Mouse (Mus musculus): ENCODE measurements at regions not wholly inside any gene's neighbourhood (a gene's known extent, or its start where the extent isn't known, plus 50 kb on each side); places are given as distances from the start of the nearest gene placed in this dataset.
A peak's percentile ranks its signal among the peaks of the same experiment; 100 is the strongest.

DNA sequence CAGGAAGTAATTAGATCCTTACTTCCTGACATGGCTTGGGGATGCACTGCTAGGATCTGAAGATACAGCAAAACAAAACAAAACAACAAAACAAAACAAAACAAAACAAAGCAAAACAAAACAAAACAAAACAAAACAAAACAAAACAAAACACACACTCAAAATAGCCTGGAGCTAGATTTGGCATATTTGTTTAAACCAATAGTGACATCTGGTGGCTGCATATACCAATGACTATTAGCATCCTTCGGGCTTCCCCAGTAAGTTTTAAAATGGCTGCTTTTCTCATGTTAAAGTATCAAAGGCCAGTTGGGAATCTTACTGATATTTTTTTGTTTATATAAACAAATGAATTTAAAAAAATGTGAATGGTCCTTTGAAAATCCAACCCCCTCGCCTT is 52.9 kb upstream of the Ica1 start:
- no peaks in the 10 kb centered on the region for H3K9me3 ChIP-seq (replicated peaks)
- H3K4me1 ChIP-seq (ENCODE audit: insufficient read depth, low read depth, low read length): no peaks in the 10 kb centered on the region
- no peak overlapping the region for H3K4me3 ChIP-seq (ENCODE audit: low read depth, low read length)
- ATAC-seq (ENCODE audit: extremely low read depth, insufficient number of reproducible peaks, low FRiP score, poor library complexity, severe bottlenecking): peak; percentile 45
- no peak for TF ChIP-seq POLR2AphosphoS5 (IDR thresholded peaks at IDR 0.05; ENCODE audit: insufficient replicate concordance, low read depth, low read length)
- peaks cover 4% of the 10 kb centered on the region; the same call in 1 of the 2 replicates for H3K27me3 ChIP-seq (ENCODE audit: insufficient read depth, low read length)
- no peaks in the 10 kb centered on the region for H3K36me3 ChIP-seq (replicated peaks)
- DNase-seq (ENCODE audit: low spot score): peak; percentile 43

GRCm38 (mm10) chr6:8832924-8833323 is 54.6 kb upstream of the Ica1 start:
- ATAC-seq (ENCODE audit: extremely low read depth, insufficient number of reproducible peaks, low FRiP score, poor library complexity, severe bottlenecking) (no peak), DNase-seq (ENCODE audit: low spot score) (no peak)
- Histone ChIP-seq H3K4me3 (ENCODE audit: low read depth, low read length) (no peak overlapping the region), H3K9me3 (replicated peaks) (no peaks in the 10 kb centered on the region), H3K4me1 (ENCODE audit: insufficient read depth, low read depth, low read length) (no peaks in the 10 kb centered on the region), H3K36me3 (replicated peaks) (no peaks in the 10 kb centered on the region), H3K27me3 (ENCODE audit: insufficient read depth, low read length) (peaks cover 4% of the 10 kb centered on the region)
- TF ChIP-seq CTCF (IDR thresholded peaks at IDR 0.05; ENCODE audit: low read depth, low read length) (no peak), POLR2AphosphoS5 (IDR thresholded peaks at IDR 0.05; ENCODE audit: insufficient replicate concordance, low read depth, low read length) (no peak), GATA2 (IDR thresholded peaks at IDR 0.05; ENCODE audit: borderline replicate concordance, low read depth, low read length) (no peak), GATA1 (IDR thresholded peaks at IDR 0.05; ENCODE audit: borderline replicate concordance, low read length) (no peak), TAL1 (conservative IDR thresholded peaks at IDR 0.05; ENCODE audit: low read depth, low read length) (no peak)

DNA sequence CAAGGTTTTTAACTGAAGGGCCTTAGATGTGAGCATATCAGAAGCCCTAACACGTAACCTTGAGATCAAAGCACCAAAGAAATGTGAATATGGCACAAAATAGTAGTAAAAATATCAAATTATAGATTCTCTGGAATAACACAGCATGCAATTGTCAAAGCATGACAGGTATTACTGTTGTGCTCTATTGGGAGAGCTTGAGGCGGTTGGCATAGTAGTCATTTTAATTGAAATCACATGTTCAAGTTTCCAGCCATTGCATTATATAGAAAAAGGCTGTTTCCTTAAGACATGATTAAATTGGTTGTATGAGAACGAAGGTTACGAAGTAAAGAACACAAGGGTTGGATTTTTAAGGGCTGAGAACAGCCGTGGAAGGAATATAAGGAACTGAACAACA is 75.4 kb upstream of the Ica1 start:
- Histone ChIP-seq H3K36me3 (replicated peaks) (no peaks in the 10 kb centered on the region), H3K9me3 (replicated peaks) (no peaks in the 10 kb centered on the region), H3K4me3 (ENCODE audit: low read depth, low read length) (no peak overlapping the region), H3K27me3 (ENCODE audit: insufficient read depth, low read length) (peaks cover 7% of the 10 kb centered on the region; the same call in 1 of the 2 replicates), H3K4me1 (ENCODE audit: insufficient read depth, low read depth, low read length) (no peaks in the 10 kb centered on the region)
- DNase-seq (ENCODE audit: low spot score): no peak
- TF ChIP-seq GATA1 (IDR thresholded peaks at IDR 0.05; ENCODE audit: borderline replicate concordance, low read length): no peak
- TF ChIP-seq GATA2 (IDR thresholded peaks at IDR 0.05; ENCODE audit: borderline replicate concordance, low read depth, low read length): no peak
- no peak for TF ChIP-seq TAL1 (conservative IDR thresholded peaks at IDR 0.05; ENCODE audit: low read depth, low read length)
- no peak for TF ChIP-seq CTCF (IDR thresholded peaks at IDR 0.05; ENCODE audit: low read depth, low read length)
- ATAC-seq (ENCODE audit: extremely low read depth, insufficient number of reproducible peaks, low FRiP score, poor library complexity, severe bottlenecking): no peak

DNA sequence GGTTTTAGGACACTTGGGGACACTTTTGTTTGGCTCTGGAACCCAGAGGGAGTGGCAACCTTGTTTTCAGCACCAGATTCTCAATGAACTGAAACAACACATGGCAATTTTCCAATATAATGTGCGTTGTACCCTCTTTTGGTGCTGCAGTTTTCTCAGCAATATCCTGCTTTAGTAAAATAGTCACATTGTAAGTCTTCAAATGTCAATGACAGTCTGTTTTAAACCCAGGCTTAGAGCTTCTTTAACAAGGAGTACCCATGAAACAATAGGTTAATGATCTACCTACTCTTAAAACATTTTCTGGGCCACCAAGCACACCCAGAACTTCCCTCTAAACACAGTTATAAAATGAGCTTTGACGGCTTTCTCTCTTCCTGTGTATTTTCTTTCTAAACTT is 82.3 kb upstream of the Ica1 start:
- ATAC-seq (ENCODE audit: extremely low read depth, insufficient number of reproducible peaks, low FRiP score, poor library complexity, severe bottlenecking) (no peak), DNase-seq (ENCODE audit: low spot score) (no peak)
- no peak for TF ChIP-seq CTCF (IDR thresholded peaks at IDR 0.05; ENCODE audit: low read depth, low read length)
- no peak for TF ChIP-seq GATA2 (IDR thresholded peaks at IDR 0.05; ENCODE audit: borderline replicate concordance, low read depth, low read length)
- TF ChIP-seq GATA1 (IDR thresholded peaks at IDR 0.05; ENCODE audit: borderline replicate concordance, low read length): no peak
- no peak for TF ChIP-seq TAL1 (conservative IDR thresholded peaks at IDR 0.05; ENCODE audit: low read depth, low read length)
- no peak for TF ChIP-seq POLR2AphosphoS5 (IDR thresholded peaks at IDR 0.05; ENCODE audit: insufficient replicate concordance, low read depth, low read length)
- Histone ChIP-seq H3K27me3 (ENCODE audit: insufficient read depth, low read length) (peaks cover 3% of the 10 kb centered on the region; the same call in 1 of the 2 replicates), H3K4me1 (ENCODE audit: insufficient read depth, low read depth, low read length) (no peaks in the 10 kb centered on the region), H3K9me3 (replicated peaks) (no peaks in the 10 kb centered on the region), H3K36me3 (replicated peaks) (no peaks in the 10 kb centered on the region), H3K4me3 (ENCODE audit: low read depth, low read length) (no peak overlapping the region)

DNA sequence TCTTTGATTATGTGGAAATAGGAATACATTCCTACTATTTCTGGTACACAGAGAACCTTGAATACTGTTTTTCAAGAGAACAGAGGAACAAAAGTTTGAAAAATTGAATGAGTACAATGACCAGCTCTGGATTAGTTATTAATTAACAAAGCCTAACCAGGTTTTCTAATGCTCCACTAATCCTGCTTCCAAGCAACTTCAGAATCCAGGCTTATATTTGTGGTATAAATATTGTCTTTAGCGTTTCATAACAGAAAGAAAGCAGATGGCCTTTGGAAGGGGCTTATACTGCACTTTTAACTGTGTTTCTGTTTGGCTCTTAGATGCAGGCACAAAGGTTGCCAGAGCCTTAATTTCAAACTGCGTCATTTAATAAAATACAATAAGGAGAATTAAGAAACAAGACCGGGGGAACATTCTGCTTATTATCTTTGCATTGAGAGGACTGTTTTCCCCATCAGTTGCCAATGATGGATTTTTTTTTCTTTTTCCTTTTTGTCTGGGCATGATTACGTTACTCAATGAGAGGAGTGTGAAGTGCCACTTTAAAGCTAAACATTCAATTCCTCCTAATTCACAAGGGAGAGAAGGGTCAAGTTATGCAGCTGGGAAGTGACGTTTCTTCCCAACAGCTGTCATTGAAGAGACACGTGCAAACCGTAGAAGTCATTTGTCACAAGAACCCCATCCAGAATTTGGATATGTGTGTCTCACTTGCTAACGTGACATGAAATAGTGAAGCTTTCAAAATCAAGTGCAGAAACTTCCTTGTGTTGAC is 84.2 kb upstream of the Nxph1 start:
- Histone ChIP-seq H3K27me3 (ENCODE audit: insufficient read depth, low read length) (no peaks in the 10 kb centered on the region; the same call in 1 of the 2 replicates), H3K4me3 (ENCODE audit: low read depth, low read length) (no peak overlapping the region), H3K4me1 (ENCODE audit: insufficient read depth, low read depth, low read length) (no peaks in the 10 kb centered on the region), H3K36me3 (replicated peaks) (no peaks in the 10 kb centered on the region), H3K9me3 (replicated peaks) (no peaks in the 10 kb centered on the region)
- TF ChIP-seq CTCF (IDR thresholded peaks at IDR 0.05; ENCODE audit: low read depth, low read length) (no peak), POLR2AphosphoS5 (IDR thresholded peaks at IDR 0.05; ENCODE audit: insufficient replicate concordance, low read depth, low read length) (no peak)
- DNase-seq (ENCODE audit: low spot score) (no peak), ATAC-seq (ENCODE audit: extremely low read depth, insufficient number of reproducible peaks, low FRiP score, poor library complexity, severe bottlenecking) (no peak)

DNA sequence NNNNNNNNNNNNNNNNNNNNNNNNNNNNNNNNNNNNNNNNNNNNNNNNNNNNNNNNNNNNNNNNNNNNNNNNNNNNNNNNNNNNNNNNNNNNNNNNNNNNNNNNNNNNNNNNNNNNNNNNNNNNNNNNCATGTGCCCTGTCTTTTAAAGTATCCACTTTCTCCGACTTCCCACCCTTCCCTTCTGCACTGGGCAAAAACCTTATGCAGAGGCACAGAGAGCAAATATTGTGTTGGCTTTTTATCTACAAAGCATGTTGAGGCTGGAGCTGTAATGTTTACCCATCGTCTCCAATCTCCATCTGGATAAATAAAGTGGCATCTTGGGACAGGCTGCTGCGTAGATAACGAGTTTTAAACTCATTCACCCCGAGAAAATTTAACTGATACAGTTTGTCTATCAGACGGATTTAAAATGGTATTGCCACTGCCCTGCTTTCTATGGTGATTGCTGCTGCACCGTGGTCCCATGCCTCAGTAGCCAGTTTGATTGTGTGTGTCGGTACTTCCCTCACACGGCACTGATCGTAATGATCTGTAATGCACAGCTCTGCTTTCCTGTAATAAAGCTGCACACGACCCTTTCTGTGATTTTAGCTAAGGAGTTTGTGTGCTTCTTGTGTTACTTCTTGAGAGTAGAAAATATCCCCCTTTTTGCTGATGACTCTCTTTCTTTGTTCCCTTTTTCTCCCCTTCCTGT is 70.7 kb upstream of the Nxph1 start:
- no peak for TF ChIP-seq GATA1 (IDR thresholded peaks at IDR 0.05; ENCODE audit: borderline replicate concordance, low read length)
- no peaks in the 10 kb centered on the region for H3K9me3 ChIP-seq (replicated peaks)
- no peak overlapping the region for H3K4me3 ChIP-seq (ENCODE audit: low read depth, low read length)
- H3K27me3 ChIP-seq (ENCODE audit: insufficient read depth, low read length): peaks cover 6% of the 10 kb centered on the region; the same call in 1 of the 2 replicates
- no peaks in the 10 kb centered on the region for H3K36me3 ChIP-seq (replicated peaks)
- ATAC-seq (ENCODE audit: extremely low read depth, insufficient number of reproducible peaks, low FRiP score, poor library complexity, severe bottlenecking) (no peak), DNase-seq (ENCODE audit: low spot score) (no peak)
- no peaks in the 10 kb centered on the region for H3K4me1 ChIP-seq (ENCODE audit: insufficient read depth, low read depth, low read length)
